Mouse (Mus musculus): ENCODE results near the gene Ms4a5. TPM values are rescaled to one million over a fixed set of nuclear protein-coding genes. Genes with fewer than 3 reads are reported as not detected.

Ms4a5 gene
- total RNA-seq, 2 experiments from 2014 or later: not detected

DNA sequence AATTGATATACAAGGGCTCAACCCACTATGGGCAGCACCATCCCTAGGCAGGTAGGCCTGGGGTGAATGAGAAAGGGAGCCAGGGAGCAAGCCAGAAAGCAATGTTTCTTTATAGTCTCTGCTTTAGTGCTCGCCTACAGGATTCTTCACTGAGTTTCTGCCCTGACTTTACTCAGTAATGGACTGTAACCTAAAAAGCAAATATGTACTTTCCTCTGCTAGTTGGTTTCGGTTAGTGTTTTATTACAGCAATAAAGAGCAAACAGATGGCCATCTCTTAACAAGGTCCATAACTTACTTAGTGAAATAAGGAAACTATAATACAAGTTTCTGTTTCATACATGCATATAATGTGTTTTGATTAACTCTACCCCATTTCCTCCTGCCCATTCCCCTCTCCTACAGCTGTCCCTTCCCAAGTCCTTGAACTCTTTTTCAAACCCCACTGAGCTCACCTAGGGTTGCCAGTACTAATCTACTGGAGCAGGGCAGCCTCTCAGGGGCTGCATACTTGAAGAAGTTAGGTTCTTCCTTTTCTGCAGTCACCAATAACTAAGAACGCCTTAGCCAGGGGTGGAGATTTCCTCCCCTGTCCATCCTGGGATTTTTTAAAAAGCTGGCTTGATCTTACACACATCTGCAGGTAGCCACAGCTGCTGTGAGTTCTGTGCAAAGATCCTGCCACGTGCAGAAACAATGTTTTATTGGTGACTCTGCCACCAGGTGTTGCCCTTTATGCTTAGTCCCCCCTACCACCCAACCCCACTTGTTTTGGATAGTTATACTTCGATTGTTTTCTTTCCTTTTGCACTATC lies 48.5 kb downstream of the Ms4a5 start:
- DNase-seq (ENCODE audit: low spot score in 2 of 2): no peak
- intact Hi-C loops (cut with DNase I): no loop called here

DNA sequence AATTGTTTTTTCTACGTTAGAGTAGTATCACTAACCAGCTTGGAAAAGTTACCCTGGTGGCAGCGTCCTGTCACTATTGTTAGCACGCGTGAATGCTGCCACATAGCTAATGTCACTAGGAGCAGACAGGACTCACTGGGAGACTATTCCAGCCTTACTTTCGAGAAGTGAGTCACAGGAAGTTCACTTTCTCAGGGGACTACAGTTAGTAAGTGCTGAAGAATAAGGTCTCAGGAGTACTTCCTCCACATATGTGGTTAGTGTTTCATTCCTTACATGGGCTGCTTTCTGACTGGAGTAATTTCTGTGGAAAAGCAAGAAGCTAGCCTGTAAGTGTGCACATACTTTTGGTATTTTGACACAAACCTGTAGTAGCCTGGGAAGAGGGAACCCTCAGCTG lies 49.4 kb downstream of the Ms4a5 start:
- intact Hi-C loops (cut with DNase I): no loop called here

DNA sequence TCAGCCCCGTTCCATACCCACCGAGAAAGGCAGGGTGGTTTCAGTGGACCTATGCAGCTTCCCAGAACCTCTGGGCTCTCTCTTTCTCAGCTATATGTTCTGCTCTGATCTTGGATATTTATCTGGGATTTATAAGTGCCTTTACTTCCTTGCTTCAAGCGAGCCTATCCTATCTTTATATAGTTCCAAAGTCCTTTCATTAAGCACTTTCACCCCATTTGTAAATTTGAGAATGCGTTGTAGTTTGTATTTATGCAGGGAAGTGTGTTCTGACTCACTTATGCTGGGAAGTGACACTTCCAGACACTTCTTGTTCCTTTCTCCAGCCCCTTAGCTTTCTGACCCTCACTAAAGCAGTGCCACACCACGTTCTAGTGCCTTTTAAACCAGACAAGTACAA lies 51.3 kb downstream of the Ms4a5 start, which contains the start of gene Ms4a12:
TSS of gene Ms4a12 (minus strand) at position 101 of the 400 bp plus-strand sequence.
- intact Hi-C loops (cut with DNase I): no loop called here
- DNase-seq (ENCODE audit: low spot score in 2 of 2): no peak

More for the DNA sequence above, 49.4 kb downstream of the Ms4a5 start:
- DNase-seq (ENCODE audit: low spot score in 2 of 2): no peak

Other genes starting within 250 kb of the Ms4a5 start
- gene Ms4a8a, start 202.8 kb downstream of the Ms4a5 start, total RNA-seq (2021): not detected
- gene 1700017D01Rik, start 153.0 kb downstream of the Ms4a5 start, total RNA-seq (2021): not detected
- not detected for gene 1700025F22Rik, start 118.6 kb downstream of the Ms4a5 start, total RNA-seq (2021)
- gene Ms4a13, start 87.1 kb downstream of the Ms4a5 start, total RNA-seq (2021): not detected
- not detected for gene Ms4a12, start 51.4 kb downstream of the Ms4a5 start, total RNA-seq (2021)
- not detected for gene Ms4a1, start 17.6 kb downstream of the Ms4a5 start, total RNA-seq (2021)
- under 1 TPM in 1 of 2 experiments, not detected in 1; 0.07 TPM for gene Ms4a14, start 30.6 kb upstream of the Ms4a5 start, total RNA-seq (2021)
- gene Ms4a7, start 52.3 kb upstream of the Ms4a5 start, total RNA-seq (2021): 1 to 10 TPM in 1 of 2 experiments, under 1 TPM in 1; 0.47 to 1.2 TPM
- gene Ms4a4a, start 91.7 kb upstream of the Ms4a5 start, total RNA-seq (2021): under 1 TPM; 0.94 to 1.00 TPM
- gene Ms4a4c, start 120.9 kb upstream of the Ms4a5 start, total RNA-seq (2021): under 1 TPM in 1 of 2 experiments, not detected in 1; 0.23 TPM
- not detected for gene Ms4a4b, start 159.7 kb upstream of the Ms4a5 start, total RNA-seq (2021)
- gene Ms4a6c, start 185.5 kb upstream of the Ms4a5 start, total RNA-seq (2021): 1 to 10 TPM; 1.7 TPM
- gene Gm8369, start 202.1 kb upstream of the Ms4a5 start, total RNA-seq (2021): 1 to 10 TPM in 1 of 2 experiments, under 1 TPM in 1; 0.59 to 1.2 TPM
- gene Ms4a6b, start 232.6 kb upstream of the Ms4a5 start, total RNA-seq (2021): 1 to 10 TPM in 1 of 2 experiments, under 1 TPM in 1; 0.94 to 1.5 TPM

All from left cerebral cortex, postnatal 36 days (tissue).